Mouse (Mus musculus) left cerebral cortex, postnatal 36 days (tissue): ENCODE data around the gene Lamb1. TPM values are rescaled to one million over a fixed set of nuclear protein-coding genes. Genes with fewer than 3 reads are reported as not detected.

Source experiments
- DNase-seq, 2 experiments: peaks; one replicate each; pipeline ENCODE4 v3.0.0; 2021 to 2022; ENCODE audit warnings: low spot score in 2 of 2, mixed read lengths in 1 of 2
- intact Hi-C: fragments of 180-260 bp; cut with DNase I; formaldehyde crosslinking; loops from one replicate; pipeline ENCODE4 v1.15.1; 2025
- total RNA-seq, 2 experiments: library from RNA; stranded (reverse); gene quantifications; 2 replicates each; pipeline ENCODE4 v1.2.3; 2021

Lamb1 gene
- total RNA-seq, result 10 to 100 TPM; 12.4 to 16.5 TPM

DNA sequence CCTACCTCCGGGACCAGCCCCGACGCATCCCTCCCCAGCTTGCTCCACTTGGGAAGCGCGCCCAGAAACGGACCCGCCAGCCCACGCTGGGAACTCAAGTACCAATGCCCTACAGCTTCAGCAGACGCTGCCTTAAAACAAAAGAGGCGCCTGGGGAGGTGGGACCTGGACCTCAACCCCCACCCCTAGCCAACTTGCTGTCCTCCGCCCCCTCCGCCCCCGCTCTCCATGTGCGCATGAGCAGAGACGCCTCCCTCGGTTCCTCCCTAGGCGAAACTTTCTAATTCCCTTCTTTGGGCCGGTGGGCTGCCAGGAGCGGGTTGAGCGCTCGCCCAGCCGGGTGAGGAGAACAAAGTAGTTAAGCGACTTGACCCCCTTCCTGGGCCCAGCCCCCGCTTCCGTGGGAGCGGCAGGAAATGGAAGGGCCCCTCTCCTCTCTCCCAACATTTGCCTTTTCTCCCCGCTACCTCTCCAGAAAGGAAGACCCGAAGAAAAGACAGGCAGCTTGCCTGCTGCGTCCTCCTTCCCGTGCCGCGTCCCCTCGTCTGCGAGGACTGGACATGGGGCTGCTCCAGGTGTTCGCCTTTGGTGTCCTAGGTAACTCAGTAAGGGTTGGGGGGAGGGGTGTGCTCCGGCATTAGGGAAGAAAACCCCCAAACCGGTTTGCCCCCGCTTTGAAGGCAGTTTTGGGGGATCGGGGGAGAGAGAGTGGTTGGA is at the start of gene Lamb1:
Lamb1 (plus strand) TSS at position 230 of the 717 bp plus-strand sequence.
- intact Hi-C loops, result loop anchor here (5.0 kb wide), 1 partner anchor 98 kb away; no protein-coding TSS in a partner anchor
- peak; percentile 34 to 40 for DNase-seq

DNA sequence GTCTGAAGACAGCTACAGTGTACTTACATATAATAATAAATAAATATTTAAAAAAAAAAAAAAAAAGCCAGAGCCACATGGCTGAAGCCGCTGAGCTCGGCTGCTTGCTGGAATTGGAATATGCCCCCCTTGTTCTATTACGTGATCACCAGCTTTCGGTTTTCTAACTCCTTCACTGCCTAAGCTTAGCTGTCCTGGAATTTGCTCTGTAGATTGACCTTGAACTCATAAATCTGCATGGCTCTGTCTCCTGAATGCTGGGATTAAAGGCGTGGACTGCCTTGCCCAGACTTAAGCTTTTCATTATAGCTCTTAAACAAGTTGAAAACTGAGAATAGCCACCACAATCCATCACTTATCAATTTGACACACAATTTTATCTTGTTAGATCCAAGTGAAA is 47.8 kb upstream of the Lamb1 start:
- no peak for DNase-seq
- intact Hi-C loops, result no loop called here

DNA sequence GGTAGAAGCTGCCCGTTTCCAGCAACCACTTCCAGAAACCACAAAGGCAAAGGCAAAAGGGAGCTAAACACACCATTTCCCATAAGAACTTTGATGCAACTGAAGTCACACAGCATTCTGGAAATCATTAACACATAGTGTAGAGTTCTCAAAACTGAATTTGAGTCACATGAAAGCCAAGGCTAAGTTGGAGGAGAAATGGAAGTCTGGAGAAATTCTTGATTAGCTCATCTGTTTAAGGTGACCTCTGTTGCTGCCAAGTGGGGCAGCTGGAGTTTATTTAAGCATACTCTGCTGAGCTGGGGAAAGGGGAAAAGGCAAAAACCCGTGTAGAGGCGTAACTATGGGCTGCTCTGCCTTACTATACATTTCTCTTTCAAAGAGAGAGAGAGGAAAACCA is 46.3 kb upstream of the Lamb1 start:
- DNase-seq, result no peak
- intact Hi-C loops, result no loop called here

DNA sequence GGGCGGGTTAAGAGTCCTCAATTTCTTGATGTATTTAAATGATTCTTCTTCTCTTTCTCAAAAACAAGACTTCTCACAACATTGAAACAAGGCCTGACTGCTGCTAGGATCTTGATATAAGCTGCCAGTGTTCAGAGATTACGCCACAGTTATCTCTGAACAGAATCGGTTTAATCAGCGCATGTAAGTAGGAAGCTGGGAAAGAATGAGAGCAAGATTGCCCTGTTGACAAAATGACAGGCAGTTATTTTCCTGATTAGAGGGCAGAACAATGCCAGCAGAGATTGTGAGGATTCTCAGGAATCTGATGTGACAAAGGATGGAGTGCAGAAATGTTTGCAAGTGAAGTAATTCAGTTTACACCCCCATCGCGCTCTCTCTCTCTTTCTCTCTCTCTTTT is 43.5 kb upstream of the Lamb1 start:
- intact Hi-C loops, result no loop called here
- no peak for DNase-seq

DNA sequence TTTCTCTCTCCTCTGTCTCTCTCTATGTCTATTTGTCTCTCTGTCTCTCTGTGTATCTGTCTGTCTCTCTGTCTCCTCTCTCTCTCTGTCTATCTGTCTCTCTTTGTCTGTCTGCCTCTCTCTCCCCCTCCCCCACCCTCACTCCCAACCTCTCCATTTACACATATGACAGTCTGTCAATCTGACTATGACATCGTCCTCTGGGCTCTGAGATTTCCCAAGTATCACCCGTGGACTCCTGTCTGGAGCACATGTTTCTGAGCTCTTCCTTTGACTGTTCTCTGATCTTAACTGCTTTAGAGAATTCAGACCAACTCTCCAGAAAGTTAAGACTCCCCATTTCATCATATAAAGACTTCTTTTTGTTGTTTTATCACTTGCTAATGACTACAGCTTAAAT is 42.8 kb upstream of the Lamb1 start:
- intact Hi-C loops, result no loop called here
- no peak for DNase-seq

DNA sequence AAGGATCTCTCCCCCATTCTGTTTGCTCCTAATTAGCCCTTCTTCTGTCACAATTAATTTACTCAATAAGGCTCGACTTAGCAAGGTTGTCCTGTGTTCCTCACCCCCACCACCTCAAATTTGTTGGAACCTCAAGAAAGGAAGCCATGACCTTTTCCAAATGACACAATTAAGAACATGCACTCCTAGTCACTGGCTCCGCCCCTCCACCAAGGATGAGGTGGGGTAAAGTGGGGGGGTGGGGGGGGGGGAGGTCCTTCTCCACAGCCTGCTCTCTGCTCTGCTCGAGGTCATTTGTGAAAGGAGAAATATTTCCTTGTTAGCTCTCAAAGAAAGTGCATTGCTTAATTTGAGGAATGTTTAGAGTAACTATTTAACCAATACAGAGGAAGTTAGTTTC is 42.3 kb upstream of the Lamb1 start:
- intact Hi-C loops, result no loop called here
- DNase-seq, result no peak

DNA sequence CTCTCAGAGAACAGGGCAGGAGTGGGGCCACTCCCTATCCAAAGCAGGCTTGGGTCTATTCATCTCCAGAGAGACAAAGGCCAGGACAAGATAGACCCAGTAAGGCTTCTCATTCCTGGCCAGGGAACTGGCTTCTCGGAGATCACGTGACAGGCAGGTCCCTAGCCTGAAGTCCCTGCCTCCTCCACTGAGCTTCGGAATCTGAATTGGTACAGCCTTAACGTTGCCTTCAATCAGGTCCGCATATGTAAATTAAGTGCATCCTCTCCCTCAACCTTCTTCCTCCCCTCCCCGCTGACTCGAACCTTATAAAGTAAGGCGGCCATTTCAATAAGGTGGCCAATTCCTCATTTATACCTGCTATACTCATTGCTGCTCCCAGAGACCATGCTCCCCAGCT is 39.6 kb upstream of the Lamb1 start:
- no peak for DNase-seq
- intact Hi-C loops, result no loop called here

DNA sequence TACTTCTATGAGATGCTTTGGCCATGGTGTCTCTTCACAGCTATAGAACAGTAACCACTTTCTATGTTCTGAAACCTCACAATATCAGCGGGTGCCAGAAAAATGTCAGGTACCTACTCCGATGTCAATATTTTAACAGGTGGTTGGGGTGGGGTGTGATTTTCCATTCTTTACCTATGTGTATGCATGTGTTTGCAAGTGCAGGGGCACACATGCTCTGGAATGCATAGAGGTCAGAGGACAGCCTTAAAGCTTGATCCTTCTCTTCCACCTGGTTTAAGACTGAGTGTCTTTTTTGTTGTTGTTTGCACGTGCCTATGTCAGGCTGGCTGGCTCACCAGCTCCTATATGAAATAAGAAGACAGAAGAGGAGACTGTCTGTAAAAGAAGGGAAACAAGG is 37.9 kb upstream of the Lamb1 start:
- intact Hi-C loops, result no loop called here

DNA sequence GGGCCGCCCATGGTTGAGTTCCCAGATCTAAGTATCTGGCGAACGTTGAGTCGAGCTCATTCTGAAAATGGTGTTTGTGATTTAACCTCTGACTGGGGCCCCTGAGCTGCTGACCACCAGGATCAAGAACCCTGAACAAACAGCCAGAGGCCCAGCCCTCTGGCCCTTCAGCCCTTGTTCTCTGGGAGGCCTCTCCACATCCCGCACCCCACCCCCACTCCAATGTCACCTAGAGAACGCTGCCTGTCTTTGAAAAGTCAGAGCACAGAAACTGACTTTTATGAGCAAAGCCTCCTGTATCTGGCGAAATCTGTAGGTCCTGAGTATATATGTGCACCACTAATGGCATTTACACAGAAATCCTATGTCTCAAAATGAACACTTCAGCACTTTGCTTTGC is 36.2 kb upstream of the Lamb1 start:
- DNase-seq, result no peak
- intact Hi-C loops, result no loop called here

More for the DNA sequence above, 37.9 kb upstream of the Lamb1 start:
- no peak for DNase-seq

DNA sequence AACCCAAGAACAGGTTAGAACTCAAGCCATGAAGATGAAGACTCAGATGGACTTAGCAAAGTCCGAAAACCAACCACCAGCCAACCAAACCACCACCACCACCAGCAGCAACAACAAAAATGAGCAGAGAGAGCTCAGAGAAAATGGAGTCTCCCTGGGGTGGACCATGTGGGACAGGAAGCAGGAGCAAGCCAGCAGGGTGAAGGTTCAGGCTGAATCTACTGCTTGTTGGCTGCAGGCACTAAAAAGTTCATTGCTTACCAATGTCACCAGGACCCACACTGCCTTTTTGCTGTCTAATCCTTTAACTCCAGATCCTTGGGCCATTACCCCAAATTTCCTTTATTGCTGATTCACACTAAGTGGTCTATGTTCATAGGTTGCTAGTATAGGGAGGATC is 32.4 kb upstream of the Lamb1 start:
- no peak for DNase-seq
- intact Hi-C loops, result no loop called here

DNA sequence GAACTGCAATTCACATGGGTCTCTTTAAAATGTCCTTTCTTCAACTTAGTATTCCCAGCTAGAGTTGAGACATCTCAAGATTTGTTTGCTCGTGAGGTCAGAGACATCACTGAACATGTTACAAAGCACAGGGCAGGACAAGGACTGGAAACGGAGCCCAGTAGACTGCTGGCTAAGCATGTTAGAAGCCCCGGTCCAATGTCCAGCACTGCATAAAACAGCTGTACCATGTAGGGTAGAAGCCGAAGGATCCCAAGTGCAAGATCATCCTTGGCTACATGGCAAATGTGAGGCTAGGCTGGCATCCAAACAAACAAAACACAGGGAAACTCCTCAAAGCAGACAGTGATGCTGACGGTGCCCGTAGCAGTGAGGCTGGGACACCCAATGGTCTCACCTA is 30.0 kb upstream of the Lamb1 start:
- intact Hi-C loops, result no loop called here
- DNase-seq, result no peak

DNA sequence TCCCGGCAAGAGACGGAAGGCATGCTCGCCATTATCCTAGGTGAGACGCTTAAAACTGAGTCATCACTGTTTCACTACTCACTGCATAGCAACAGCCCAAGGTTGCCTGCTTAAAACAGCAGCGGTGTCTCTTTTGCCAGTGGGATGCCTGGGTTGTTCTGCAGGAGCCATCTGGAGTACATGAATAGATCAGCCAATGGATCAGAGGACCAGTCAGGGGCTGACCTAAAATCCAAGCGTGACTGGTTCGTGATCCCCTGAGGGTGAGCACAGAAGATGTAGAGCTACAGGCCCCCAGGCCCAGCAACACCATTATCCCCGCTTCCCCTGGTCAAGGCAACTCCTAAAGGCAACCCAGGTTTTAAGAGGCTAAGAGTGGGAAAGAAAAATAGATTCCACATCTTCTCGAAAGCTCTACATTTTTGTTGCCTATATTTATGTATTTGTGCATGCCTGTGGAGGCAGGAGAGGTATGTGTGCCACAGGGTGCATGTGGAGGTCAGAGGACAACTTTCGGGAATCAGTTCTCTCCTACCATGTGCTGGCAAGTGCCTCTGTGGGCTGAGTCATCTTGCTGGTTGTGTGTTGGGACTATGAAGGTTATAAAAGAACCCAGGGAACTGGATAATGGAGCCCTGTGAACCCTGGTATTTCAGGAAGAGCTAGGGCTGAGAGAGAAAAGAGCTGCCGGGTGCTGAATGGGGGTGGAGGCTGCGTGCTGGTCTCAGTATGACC is 28.0 kb upstream of the Lamb1 start:
- DNase-seq, result peak; percentile 11 to 36
- intact Hi-C loops, result no loop called here

DNA sequence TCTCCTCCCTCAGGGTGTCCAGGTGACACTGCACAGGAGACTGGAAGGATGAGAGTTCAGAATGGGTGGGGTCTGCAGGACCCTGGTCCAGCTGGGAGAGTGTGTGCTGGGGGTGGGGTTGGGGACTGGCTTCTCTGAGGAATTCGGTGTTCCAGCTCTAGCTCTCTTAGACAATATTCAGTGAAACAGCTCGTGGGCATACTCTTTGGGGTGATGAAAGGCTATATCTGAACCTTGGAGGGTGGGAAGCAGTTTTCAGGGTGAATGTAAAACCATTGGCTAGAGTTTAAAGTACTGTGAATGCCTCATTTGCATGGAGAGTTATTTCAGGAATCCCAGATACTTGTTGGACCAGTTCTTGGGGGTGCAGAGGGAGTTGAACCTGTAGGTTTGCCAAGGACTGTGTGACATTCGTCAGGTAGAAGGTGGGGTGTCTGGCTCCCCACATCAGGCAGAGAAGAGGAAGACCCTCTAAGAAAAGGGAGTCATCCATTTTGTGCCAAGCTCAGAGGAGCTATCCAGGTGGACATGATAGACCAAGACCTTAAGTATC is 25.9 kb upstream of the Lamb1 start:
- intact Hi-C loops, result no loop called here
- DNase-seq, result no peak

DNA sequence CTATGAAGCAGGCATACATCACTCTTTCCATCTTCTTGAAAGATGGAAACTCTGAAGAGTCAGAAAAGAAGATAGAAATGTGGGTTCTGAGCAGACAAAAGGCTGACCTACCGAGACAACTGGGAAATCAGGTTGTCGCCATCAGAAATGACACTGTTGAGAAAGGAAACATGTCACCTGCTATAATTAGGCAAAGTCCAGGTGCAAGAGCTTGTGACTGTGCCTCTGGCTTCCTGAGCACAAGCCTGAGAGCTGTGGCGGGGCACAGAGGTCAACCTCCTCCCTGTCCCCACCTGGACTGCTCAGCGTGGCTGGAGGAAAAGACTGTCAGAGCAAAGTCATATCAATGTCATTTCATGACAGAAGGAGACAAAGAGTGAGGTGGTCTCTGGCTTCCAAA is 25.2 kb upstream of the Lamb1 start:
- intact Hi-C loops, result no loop called here

DNA sequence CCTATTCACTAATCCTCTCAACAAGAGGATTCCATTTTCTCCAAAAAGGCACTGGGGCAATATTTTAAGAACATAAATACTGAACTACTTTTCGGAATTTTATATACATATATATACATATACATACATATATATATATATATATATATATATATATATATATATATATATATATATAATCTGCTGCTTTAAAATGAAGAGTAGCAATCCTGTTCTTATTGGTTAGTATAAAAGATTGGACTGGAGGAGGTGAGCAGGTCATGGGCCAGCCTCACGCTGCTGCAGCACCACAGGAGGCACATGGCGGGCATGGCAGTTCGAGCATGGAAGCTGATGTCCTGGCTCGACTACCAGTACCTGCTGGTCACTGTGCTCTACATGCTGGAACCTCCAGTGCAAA is 24.6 kb upstream of the Lamb1 start, which contains the start of gene Gm6993:
Gm6993 (plus strand) TSS at position 301 of the 400 bp plus-strand sequence.
- intact Hi-C loops, result no loop called here
- no peak for DNase-seq

More for the DNA sequence above, 25.2 kb upstream of the Lamb1 start:
- DNase-seq, result no peak

DNA sequence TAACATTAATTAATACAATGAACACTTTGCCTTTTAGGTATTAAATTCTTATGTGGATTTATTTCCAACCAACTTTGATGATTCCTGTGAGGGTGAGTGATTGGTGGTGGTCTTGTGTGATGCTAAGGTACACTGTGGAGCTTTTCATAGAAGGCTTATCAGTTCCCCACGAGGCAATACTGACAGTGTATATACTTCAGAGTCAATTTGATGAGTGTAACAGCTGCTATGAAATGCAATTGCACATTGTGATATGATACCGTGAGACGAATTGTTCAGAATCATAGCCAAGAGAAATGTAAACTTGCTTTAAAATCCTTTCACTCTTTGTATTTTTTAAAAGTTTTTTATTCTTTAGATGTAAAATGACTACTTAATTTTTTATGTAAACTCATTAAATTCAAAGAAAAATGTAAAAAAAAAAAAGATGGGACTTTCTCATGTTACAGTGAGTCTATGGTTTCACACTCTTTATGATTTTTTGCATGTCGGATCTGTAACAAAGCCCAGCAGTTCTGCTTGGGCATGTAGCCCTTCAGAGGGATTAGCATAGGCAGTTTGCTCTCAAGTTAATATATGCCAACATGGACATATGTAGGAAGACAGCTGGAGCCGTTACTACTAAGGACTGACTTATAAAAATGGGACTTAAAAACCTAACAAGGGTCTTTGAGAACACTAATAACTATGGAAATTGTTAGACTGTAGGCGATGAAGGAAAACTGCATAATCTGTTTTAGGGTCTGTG is 23.3 kb upstream of the Lamb1 start:
- intact Hi-C loops, result no loop called here
- no peak for DNase-seq

DNA sequence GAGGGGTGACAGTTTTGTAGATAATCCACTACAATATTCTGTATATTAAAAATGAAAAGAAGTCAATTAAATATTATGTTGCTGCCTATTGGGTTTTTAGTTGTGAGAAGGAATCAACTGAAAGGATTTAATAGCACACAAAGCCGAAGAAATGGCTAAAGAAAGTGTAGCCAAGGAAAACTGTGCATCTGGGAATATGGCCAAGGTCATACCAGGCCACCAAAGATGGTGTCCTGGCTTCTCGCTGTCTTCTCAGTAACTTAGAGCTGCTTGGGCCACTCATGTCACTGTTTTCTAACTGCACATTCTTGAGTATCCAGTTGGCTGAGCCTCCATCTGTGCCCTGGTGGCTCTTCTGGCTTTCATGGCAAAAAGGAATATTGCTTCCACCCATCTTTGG is 21.0 kb upstream of the Lamb1 start:
- no peak for DNase-seq
- intact Hi-C loops, result no loop called here

DNA sequence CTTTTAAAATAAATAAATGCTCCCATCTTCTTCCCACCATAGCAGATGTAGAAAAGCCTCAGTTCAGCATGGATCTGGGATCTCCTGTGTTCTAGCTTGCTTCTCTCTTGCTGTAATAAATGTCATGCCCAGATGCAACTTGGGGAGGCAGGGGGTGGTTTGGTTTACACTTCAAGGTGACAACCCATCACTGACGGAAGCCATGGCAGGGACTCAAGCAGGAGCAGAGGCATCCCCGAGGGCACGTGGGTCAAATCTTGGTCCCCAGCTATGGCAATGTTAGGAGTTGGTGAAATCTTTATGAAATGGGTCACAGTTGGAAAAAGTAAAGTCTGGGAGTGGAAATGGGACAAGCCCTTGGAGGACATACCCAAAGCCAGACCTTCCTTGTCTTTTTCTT is 20.3 kb upstream of the Lamb1 start:
- no peak for DNase-seq
- intact Hi-C loops, result no loop called here

DNA sequence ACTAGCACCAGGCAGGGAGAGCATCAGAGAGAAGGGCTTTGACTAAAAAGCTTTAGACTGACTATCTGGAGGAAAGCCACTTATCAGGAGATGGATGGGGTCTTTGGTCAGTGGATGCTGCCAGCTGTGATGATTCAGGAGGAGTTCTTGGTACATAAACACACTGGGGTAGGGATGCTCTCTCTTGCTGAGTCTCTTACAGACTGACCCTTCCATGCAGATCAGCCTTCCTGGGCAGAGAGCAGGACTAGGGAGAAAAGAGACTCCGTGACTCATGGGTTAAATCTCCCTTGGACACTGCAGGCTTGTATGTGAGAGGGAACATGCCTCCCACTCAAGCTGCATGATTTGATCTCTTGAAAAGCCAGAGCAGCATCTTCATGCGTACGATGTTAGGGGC is 18.9 kb upstream of the Lamb1 start:
- no peak for DNase-seq

DNA sequence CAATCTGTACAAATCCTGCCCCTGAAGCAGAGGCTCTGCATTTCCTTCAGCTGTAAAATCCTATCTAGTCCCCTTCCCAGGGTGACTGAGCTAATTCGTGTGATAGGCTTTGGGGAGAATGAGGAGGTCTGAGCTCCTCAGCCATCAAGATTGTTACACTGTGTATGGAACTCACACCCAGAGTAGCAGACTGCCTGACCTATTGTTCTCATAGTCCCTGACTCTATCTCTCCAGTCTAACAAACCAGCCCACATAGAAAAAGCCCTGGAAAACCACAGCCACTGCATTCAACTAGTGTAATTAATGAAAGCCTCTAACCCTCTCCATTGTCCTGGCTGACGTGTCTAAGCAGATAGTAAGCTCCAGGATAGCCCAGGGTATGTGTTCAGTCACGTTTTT is 18.4 kb upstream of the Lamb1 start:
- intact Hi-C loops, result no loop called here
- DNase-seq, result no peak

More for the DNA sequence above, 18.9 kb upstream of the Lamb1 start:
- intact Hi-C loops, result no loop called here
